Mouse (Mus musculus) small intestine, adult 2 months (tissue): ENCODE data around the gene Nrbp1. TPM values are rescaled to one million over a fixed set of nuclear protein-coding genes. Genes with fewer than 3 reads are reported as not detected.

Experiments used
- H3K27ac ChIP-seq: fragments of 200-500 bp; 2 replicates; pipeline ENCODE4 v1.5.1; 2012; ENCODE audit warnings: low read depth, low read length, control low read depth, inconsistent platforms; ENCODE audit not compliant: insufficient read depth
- H3K27me3 ChIP-seq: fragments of 200-500 bp; 2 replicates; pipeline ENCODE4 v1.6.1; 2012; ENCODE audit warnings: mild to moderate bottlenecking, moderate library complexity, low read length, inconsistent platforms; ENCODE audit not compliant: control insufficient read depth, insufficient read depth
- H3K36me3 ChIP-seq: fragments of 200-500 bp; 2 replicates; pipeline ENCODE4 v1.6.1; 2012; ENCODE audit warnings: mild to moderate bottlenecking, low read length, control low read depth, inconsistent platforms; ENCODE audit not compliant: control insufficient read depth, insufficient read depth
- H3K4me1 ChIP-seq: fragments of 200-500 bp; 2 replicates; pipeline ENCODE4 v1.6.1; 2012; ENCODE audit warnings: low read length, inconsistent platforms, mixed read lengths; ENCODE audit not compliant: control insufficient read depth, insufficient read depth, insufficient read length
- H3K4me3 ChIP-seq: fragments of 200-500 bp; 2 replicates; pipeline ENCODE4 v1.5.1; 2012; ENCODE audit warnings: low read depth, mild to moderate bottlenecking, control low read depth, inconsistent platforms, low read length, moderate library complexity
- CTCF ChIP-seq: fragments of 200-500 bp; IDR thresholded peaks from 2 replicates; pipeline ENCODE4 v1.5.1; 2012; ENCODE audit warnings: low read depth, mild to moderate bottlenecking, control low read depth, inconsistent platforms, low read length, moderate library complexity, mixed read lengths; ENCODE audit not compliant: insufficient replicate concordance, insufficient read length; ENCODE audit errors: extremely low read depth
- POLR2A ChIP-seq: fragments of 200-500 bp; IDR thresholded peaks from 2 replicates; pipeline ENCODE4 v1.6.1; 2012; ENCODE audit warnings: low read depth, mild to moderate bottlenecking, control low read depth, inconsistent platforms, low read length, moderate library complexity
- WGBS: fragments of 180-500 bp; shearing (Covaris S2); methylation state at CpG from one replicate; pipeline ENCODE4 v1.1.7; 2018; 5-methylcytosine and 5-hydroxymethylcytosine counted together
- polyA plus RNA-seq: library from polyadenylated mRNA; depleted of rRNA; stranded (reverse); fragments of >200 nt; gene quantifications from 2 replicates; pipeline ENCODE4 v1.2.3, GENCODE M21; 2012

Gene Nrbp1
- polyA plus RNA-seq, 1 experiment, result 232 TPM

DNA sequence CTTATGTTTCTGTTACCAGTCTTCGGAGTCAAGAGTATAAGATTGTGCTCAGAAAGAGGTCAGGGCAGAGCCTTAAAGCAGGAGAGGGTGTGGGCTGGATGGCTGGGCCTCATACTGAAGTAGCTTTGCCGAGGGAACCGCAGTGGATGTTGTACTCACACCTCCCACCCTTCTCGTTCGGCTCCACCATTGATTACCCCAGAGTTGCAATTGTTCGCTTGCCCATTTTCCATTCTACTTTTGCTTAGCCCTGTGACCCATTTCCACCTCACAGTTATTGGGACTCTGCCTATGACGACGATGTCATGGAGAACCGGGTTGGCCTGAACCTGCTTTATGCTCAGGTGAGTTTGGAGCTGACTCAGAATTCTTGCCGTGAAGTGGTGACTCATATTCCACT lies 44.5 kb upstream of the Nrbp1 start:
- TF ChIP-seq CTCF, result no peak
- TF ChIP-seq POLR2A, result no peak
- 90% methylated on average over 10 of the region's 10 CpGs for WGBS

DNA sequence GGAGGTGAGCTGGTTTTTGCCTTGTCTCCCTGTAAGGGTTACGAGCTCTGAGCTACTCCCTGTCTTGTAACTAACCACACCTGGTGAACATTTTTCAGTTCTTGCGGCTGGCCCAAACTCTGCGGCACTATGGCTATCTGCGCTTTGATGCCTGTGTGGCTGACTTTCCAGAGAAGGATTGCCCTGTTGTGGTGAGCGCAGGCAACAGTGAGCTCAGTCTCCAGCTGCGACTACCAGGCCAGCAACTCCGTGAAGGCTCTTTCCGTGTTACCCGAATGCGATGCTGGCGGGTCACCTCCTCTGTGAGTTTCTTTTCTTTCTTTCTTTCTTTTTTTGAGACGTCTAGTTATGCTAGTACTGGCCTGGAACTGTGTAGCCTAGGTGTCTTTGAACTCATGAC lies 43.6 kb upstream of the Nrbp1 start:
- TF ChIP-seq POLR2A (no peak), CTCF (no peak)

More for the DNA sequence above, 44.5 kb upstream of the Nrbp1 start:
- no peak overlapping the region for H3K4me3 ChIP-seq
- peaks cover 8% of the 10 kb centered on the region for H3K4me1 ChIP-seq
- no peaks in the 10 kb centered on the region for H3K27me3 ChIP-seq
- peaks cover 59% of the 10 kb centered on the region for H3K36me3 ChIP-seq
- H3K27ac ChIP-seq, result no peak overlapping the region

DNA sequence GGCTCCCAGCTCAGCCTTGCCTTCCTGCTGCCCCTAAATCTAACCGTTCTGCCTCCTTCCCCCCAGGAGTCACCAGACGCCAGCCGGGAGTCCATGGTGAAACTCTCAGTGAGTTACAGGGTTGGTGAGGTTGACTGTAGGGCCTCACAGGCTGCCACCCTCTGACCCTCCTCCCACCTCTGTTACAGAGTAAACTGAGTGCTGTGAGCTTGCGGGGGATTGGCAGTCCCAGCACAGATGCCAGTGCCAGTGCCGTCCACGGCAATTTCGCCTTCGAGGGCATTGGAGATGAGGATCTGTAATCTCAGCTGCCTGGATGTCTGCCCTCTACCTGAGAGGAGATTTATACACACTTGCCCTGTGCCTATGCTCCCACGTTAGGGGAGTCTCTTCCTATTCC lies 42.5 kb upstream of the Nrbp1 start:
- TF ChIP-seq POLR2A (no peak), CTCF (no peak)
- 81% methylated on average over 9 of the region's 9 CpGs for WGBS
- no peaks in the 10 kb centered on the region for H3K27me3 ChIP-seq
- peaks cover 63% of the 10 kb centered on the region for H3K36me3 ChIP-seq
- peaks cover 8% of the 10 kb centered on the region for H3K4me1 ChIP-seq
- no peak overlapping the region for H3K27ac ChIP-seq
- no peak overlapping the region for H3K4me3 ChIP-seq

More for the DNA sequence above, 43.6 kb upstream of the Nrbp1 start:
- no peak overlapping the region for H3K4me3 ChIP-seq
- H3K27me3 ChIP-seq, result no peaks in the 10 kb centered on the region
- H3K36me3 ChIP-seq, result peaks cover 58% of the 10 kb centered on the region
- peaks cover 3% of the 10 kb centered on the region for H3K4me1 ChIP-seq
- 94% methylated on average over 12 of the region's 12 CpGs for WGBS
- H3K27ac ChIP-seq, result no peak overlapping the region

DNA sequence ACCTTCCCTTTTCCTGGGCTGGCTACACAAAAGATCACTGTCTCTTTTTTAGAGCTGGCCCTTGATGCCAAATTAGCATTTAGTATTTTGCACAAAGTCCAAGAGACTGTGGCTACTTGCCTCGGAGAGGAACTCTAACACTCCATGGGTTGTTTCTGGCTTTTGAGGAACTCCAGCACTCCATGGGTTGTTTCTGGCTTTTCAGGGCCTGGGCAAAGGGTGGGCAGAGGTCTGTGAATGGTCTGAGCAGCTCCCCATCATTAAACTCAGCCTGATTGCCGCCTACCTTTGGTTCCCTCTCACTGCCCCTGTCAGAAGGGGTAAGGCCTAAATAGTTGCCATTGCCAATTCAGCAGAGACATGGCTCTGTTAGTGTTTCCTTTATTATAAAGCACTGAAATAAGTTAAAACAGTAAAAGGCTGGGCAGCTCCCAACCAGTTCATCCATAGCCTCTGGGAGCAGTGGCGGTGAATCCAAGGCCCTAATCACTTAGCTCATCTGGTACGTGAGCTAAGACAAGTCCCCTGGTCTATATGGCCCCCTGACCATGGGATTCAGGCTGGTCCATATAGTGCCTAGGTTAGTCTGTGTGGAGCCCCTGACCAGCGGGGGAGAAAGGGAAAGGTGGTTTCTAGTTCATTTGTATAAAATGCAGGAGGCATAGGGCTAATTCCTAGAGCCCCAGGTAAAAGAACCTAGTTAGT lies 41.9 kb upstream of the Nrbp1 start:
- TF ChIP-seq CTCF (no peak), POLR2A (no peak)
- Histone ChIP-seq H3K4me3 (no peak overlapping the region), H3K27me3 (no peaks in the 10 kb centered on the region), H3K36me3 (peaks cover 65% of the 10 kb centered on the region), H3K27ac (no peak overlapping the region), H3K4me1 (peaks cover 8% of the 10 kb centered on the region)
- 84% methylated on average over 5 of the region's 5 CpGs for WGBS

DNA sequence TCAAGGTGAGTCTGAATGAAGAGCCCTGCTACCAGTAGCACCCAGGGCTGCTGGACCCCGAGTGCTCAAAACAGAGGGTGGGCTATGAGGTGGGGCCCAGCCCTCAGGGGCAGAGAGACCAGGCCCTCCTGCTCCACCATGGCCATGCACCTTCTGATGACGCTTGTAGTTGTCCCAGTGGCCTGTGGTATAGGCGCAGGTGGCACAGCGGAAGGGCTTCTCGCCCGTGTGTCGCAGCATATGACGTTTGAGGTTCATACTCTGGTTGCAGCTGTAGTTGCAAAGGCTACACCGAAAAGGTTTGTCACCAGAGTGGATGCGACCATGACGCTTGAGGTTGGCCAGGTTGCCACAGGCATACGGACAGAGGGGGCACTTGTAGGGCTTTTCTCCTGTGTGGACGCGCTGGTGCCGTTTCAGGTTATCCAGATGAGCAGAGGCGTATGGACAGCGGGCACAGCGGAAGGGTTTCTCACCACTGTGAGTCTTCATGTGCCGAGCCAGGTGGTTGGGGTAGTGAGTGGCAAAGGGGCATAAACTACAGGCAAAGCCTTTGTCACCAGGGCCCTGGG lies 41.3 kb upstream of the Nrbp1 start:
- H3K27me3 ChIP-seq, result no peaks in the 10 kb centered on the region
- H3K27ac ChIP-seq, result no peak overlapping the region
- H3K4me1 ChIP-seq, result peaks cover 8% of the 10 kb centered on the region
- peaks cover 67% of the 10 kb centered on the region for H3K36me3 ChIP-seq
- TF ChIP-seq CTCF (no peak), POLR2A (no peak)
- WGBS, result 91% methylated on average over 19 of the region's 19 CpGs
- H3K4me3 ChIP-seq, result no peak overlapping the region

DNA sequence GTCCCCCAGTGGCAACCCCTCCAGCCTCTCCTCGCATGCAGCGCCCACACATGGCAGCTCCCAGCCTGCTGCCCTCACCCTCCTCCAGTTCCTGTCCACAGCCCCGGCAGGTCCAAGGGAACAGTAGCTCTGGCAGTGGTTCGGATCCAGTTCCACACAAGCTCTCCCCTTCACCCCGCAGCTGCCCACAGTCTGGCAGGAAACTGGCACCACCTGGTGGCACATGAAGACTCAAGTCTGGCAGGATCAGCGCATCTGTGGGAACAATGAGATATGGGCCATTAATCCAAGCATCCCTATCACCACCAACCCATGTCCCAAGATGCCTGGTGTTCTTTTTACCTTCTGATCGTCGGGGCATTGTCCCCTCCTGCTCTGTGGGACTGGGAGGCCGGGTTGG lies 40.8 kb upstream of the Nrbp1 start:
- WGBS, result 72% methylated on average over 9 of the region's 9 CpGs
- peaks cover 8% of the 10 kb centered on the region for H3K4me1 ChIP-seq
- TF ChIP-seq CTCF (0 out of 2 replicates have a peak, but pooled peaks have one; percentile 3), POLR2A (no peak)

DNA sequence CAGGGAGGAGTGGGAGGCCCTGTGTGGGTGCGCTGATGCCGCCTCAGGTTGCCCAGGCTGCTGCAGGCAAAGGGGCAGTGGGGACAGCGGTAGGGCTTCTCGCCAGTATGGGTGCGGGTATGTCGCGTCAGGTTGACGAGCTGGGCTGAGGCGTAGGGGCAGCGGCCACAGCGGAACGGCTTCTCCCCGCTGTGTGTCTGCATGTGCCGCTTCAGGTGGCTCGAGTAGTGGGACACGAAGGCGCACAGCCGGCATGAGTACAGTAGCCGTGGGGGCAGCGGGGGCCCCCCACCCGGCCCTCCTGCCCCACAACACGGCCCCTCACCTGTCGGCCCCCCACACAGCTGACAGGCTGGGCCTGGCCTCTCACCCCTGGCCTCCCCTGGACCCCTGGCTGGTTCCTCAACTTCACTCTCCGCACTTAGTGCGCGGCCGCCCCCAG lies 40.3 kb upstream of the Nrbp1 start:
- no peak overlapping the region for H3K27ac ChIP-seq
- TF ChIP-seq POLR2A, result no peak
- no peak for TF ChIP-seq CTCF

More for the DNA sequence above, 40.8 kb upstream of the Nrbp1 start:
- no peaks in the 10 kb centered on the region for H3K27me3 ChIP-seq
- H3K36me3 ChIP-seq, result peaks cover 66% of the 10 kb centered on the region
- H3K27ac ChIP-seq, result no peak overlapping the region
- H3K4me3 ChIP-seq, result no peak overlapping the region

More for the DNA sequence above, 40.3 kb upstream of the Nrbp1 start:
- Histone ChIP-seq H3K4me3 (no peak overlapping the region), H3K27me3 (no peaks in the 10 kb centered on the region), H3K4me1 (peaks cover 8% of the 10 kb centered on the region), H3K36me3 (peaks cover 65% of the 10 kb centered on the region)
- WGBS, result 91% methylated on average over 27 of the region's 27 CpGs
